Mouse (Mus musculus): Measurements from ENCODE around the gene Igfbp5.

Gene Igfbp5

GRCm38 (mm10) chr1:72874287-72875211 is at the start of gene Igfbp5:
TSS of gene Igfbp5 (minus strand) at chr1:72874884.
- DNase-seq = peak; percentile 79 to 87

GRCm38 (mm10) chr1:72914815-72915214 is 40.1 kb upstream of the Igfbp5 start:
- DNase-seq = peak; percentile 9 to 10

- DNase-seq = no peak
Measured at GRCm38 (mm10) chr1:72913073-72913472, 38.4 kb upstream of the Igfbp5 start.

GRCm38 (mm10) chr1:72895821-72896220 is 21.1 kb upstream of the Igfbp5 start:
- no peak for DNase-seq

GRCm38 (mm10) chr1:72887910-72888309 is 13.2 kb upstream of the Igfbp5 start:
- no peak for DNase-seq

GRCm38 (mm10) chr1:72885819-72886169 is 11.1 kb upstream of the Igfbp5 start:
- no peak for DNase-seq

- no peak for DNase-seq
Measured at GRCm38 (mm10) chr1:72885111-72885818, 10.6 kb upstream of the Igfbp5 start.

- DNase-seq = no peak
Measured at GRCm38 (mm10) chr1:72879319-72879634, 4.6 kb upstream of the Igfbp5 start.

- DNase-seq = peak in 1 of 2 experiments; percentile 32
Measured at GRCm38 (mm10) chr1:72878473-72879318, 4.0 kb upstream of the Igfbp5 start.

GRCm38 (mm10) chr1:72877892-72878291 is 3.2 kb upstream of the Igfbp5 start:
- peak; percentile 63 to 79 for DNase-seq

- DNase-seq = peak; percentile 53 to 61
Measured at GRCm38 (mm10) chr1:72876111-72876510, 1.4 kb upstream of the Igfbp5 start.

GRCm38 (mm10) chr1:72875708-72876107 is 1.0 kb upstream of the Igfbp5 start:
- no peak for DNase-seq

- peak; percentile 81 to 83 for DNase-seq
Measured at GRCm38 (mm10) chr1:72873511-72874286, 985 bp downstream of the Igfbp5 start.

- DNase-seq = peak; percentile 42 to 64
Measured at GRCm38 (mm10) chr1:72873078-72873477, 1.6 kb downstream of the Igfbp5 start.

GRCm38 (mm10) chr1:72872521-72872920 is 2.2 kb downstream of the Igfbp5 start:
- DNase-seq = peak; percentile 83 to 95

GRCm38 (mm10) chr1:72871697-72872411 is 2.8 kb downstream of the Igfbp5 start:
- DNase-seq = peak; percentile 78 to 80

- no peak for DNase-seq
Measured at GRCm38 (mm10) chr1:72871337-72871696, 3.4 kb downstream of the Igfbp5 start.

GRCm38 (mm10) chr1:72870615-72871336 is 3.9 kb downstream of the Igfbp5 start:
- DNase-seq = peak; percentile 90 to 95

- peak; percentile 71 to 75 for DNase-seq
Measured at GRCm38 (mm10) chr1:72869681-72870614, 4.7 kb downstream of the Igfbp5 start.

- DNase-seq = no peak
Measured at GRCm38 (mm10) chr1:72869275-72869674, 5.4 kb downstream of the Igfbp5 start.
